Mouse (Mus musculus) megakaryocyte, embryonic 14.5 days (primary cell): Measurements from ENCODE around the gene Lss.

ENCODE experiments used
- FLI1 ChIP-seq: IDR thresholded peaks from 2 replicates; pipeline ENCODE4 v1.6.1; 2012; ENCODE audit warnings: low read length, inconsistent platforms, mixed read lengths
- GATA1 ChIP-seq: IDR thresholded peaks from 3 replicates; pipeline ENCODE4 v1.6.1; 2012; ENCODE audit warnings: mixed read lengths, low read length, inconsistent platforms, borderline replicate concordance

- no peak for TF ChIP-seq GATA1
- TF ChIP-seq FLI1: no peak
Observed at GRCm38 (mm10) chr10:76535526-76535925, 4.1 kb downstream of the Lss start.
